Mouse (Mus musculus): ENCODE results near the gene Coro2b. TPM values are rescaled to one million over a fixed set of nuclear protein-coding genes. Genes with fewer than 3 reads are reported as not detected.

Gene Coro2b
- polyA plus RNA-seq, 1 experiment: 0.13 TPM

DNA sequence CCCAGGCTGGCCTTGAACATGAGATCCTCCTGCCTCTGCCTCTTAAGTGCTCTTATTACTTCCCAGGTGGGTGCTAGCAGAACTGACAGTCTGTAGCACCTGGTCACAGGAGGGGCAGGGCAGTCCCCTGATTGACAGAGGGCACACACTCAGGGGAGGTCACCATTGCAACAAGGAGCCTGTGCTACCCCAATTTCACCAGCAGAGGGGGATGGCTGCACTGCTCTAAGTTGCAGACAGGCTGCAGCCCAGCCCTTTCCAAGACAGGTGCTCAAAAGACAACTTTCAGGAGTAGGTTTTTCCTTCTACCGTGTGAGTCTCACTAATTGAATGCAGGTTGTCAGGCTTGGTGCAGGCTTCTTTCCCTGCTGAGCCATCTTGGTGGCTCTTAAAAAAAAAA, 66.4 kb downstream of the Coro2b start:
- Histone ChIP-seq H3K4me1 (peaks cover 24% of the 10 kb centered on the region), H3K9me3 (no peaks in the 10 kb centered on the region), H3K4me3 (replicated peaks) (no peak overlapping the region), H3K36me3 (replicated peaks; ENCODE audit: low read length) (no peaks in the 10 kb centered on the region), H3K27me3 (replicated peaks) (peaks cover 73% of the 10 kb centered on the region)
- TF ChIP-seq FLI1 (IDR thresholded peaks at IDR 0.05; ENCODE audit: low read length): no peak
- TF ChIP-seq GATA1 (IDR thresholded peaks at IDR 0.05; ENCODE audit: borderline replicate concordance, low read length): no peak

DNA sequence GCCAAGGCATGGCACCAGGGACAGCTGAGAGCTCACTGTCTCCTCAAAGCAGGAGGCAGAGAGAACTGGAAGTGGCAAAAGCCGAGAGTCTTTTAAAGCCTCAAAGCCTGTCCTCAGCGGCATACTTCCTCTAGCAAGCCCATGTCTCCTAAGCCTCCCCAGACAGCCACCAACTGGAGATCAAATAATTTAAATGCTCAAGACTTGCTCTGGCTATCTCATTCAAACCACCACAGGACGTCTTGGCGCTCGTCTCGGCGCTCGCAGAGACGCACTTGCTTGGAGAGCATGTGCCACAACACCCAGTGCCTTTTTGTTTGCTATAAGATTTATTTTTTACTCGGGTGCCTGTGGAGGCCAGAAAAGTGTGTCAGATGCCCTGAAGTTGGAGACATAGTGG, 67.1 kb downstream of the Coro2b start:
- H3K36me3 ChIP-seq (replicated peaks; ENCODE audit: low read length): no peaks in the 10 kb centered on the region
- H3K27me3 ChIP-seq (replicated peaks): peaks cover 75% of the 10 kb centered on the region
- peaks cover 25% of the 10 kb centered on the region for H3K4me1 ChIP-seq
- H3K4me3 ChIP-seq (replicated peaks): no peak overlapping the region
- TF ChIP-seq FLI1 (IDR thresholded peaks at IDR 0.05; ENCODE audit: low read length) (no peak), GATA1 (IDR thresholded peaks at IDR 0.05; ENCODE audit: borderline replicate concordance, low read length) (no peak)
- no peaks in the 10 kb centered on the region for H3K9me3 ChIP-seq

DNA sequence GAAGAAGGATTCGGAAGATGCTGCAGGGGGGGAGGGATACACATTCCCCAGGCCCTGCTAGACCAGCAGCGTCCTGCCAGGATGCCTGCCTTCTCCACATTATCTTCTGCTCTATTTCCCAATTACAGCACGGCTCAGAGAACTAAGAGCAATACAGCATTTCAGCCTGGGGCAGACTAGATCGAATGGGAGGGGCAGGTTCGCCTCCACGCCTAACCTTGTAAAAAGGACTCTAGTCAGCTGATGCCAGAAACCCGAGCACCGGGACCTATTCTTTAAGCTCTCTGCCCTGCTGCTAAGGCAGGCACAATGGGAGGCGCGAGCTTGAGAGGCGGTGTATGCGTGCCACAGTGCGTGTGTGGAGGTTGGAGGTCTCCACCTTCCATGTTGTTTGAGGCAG, 67.7 kb downstream of the Coro2b start:
- TF ChIP-seq FLI1 (IDR thresholded peaks at IDR 0.05; ENCODE audit: low read length) (no peak), GATA1 (IDR thresholded peaks at IDR 0.05; ENCODE audit: borderline replicate concordance, low read length) (no peak)
- H3K36me3 ChIP-seq (replicated peaks; ENCODE audit: low read length): no peaks in the 10 kb centered on the region

DNA sequence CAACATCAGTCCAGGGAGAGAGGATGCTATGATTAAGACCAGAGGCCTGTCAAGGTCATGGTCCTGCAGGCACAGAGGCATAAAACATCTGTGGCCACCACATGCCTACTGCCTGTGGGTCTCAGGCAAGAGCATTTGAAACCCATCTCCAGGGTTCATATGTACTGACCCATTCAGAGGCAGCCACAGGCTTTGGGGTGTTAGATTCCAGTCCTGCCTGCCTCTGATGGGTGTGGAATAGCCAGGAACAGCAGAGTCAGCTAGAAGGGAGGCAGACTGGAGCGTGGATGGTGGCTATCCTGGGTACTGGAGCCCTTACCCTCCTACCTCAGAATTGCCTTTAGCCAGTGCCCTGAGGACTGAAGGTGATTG, 69.4 kb downstream of the Coro2b start:
- H3K4me1 ChIP-seq: peaks cover 27% of the 10 kb centered on the region
- no peak overlapping the region for H3K4me3 ChIP-seq (replicated peaks)
- H3K27me3 ChIP-seq (replicated peaks): peaks cover 79% of the 10 kb centered on the region
- H3K36me3 ChIP-seq (replicated peaks; ENCODE audit: low read length): no peaks in the 10 kb centered on the region
- no peaks in the 10 kb centered on the region for H3K9me3 ChIP-seq
- TF ChIP-seq GATA1 (IDR thresholded peaks at IDR 0.05; ENCODE audit: borderline replicate concordance, low read length): no peak
- no peak for TF ChIP-seq FLI1 (IDR thresholded peaks at IDR 0.05; ENCODE audit: low read length)

More for the DNA sequence above, 67.7 kb downstream of the Coro2b start:
- H3K4me3 ChIP-seq (replicated peaks): no peak overlapping the region
- peaks cover 20% of the 10 kb centered on the region for H3K4me1 ChIP-seq
- no peaks in the 10 kb centered on the region for H3K9me3 ChIP-seq
- H3K27me3 ChIP-seq (replicated peaks): peaks cover 75% of the 10 kb centered on the region

DNA sequence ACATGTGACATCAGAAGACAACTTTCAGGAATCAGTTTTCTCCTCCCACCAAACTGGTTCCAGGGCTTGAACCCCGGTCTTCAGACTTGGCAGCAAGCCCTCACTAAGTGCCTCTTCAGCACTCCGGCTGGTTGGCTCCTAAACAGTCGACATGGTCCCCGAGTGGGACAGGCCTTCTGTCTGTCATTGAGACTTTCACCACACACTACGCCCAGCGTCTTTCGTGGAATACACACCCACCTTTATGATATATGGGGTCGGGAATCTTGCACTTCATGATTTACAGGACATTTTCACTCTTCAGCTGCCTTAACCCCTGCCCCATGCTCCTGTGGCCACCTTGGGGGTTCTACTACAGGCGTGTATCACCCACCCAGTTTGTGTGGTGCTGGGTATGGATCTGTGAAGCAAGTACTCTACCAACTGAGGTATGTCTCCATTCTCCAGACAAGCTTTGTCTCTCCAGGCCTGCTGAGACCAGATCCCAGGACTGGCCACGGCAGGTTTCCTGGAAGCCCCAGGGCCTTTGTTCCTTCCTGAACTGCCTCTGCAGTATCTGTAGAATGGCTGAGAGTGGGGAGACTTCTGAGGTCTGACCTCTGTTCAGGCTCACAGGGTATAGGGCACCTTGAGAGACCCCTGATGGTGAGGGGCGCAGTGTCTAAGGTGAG, 70.0 kb downstream of the Coro2b start:
- H3K27me3 ChIP-seq (replicated peaks): peaks cover 77% of the 10 kb centered on the region

GRCm38 (mm10) chr9:62466053-62466452, 70.8 kb downstream of the Coro2b start:
- Histone ChIP-seq H3K4me3 (replicated peaks) (no peak overlapping the region), H3K4me1 (peaks cover 30% of the 10 kb centered on the region), H3K27me3 (replicated peaks) (peaks cover 76% of the 10 kb centered on the region), H3K36me3 (replicated peaks; ENCODE audit: low read length) (no peaks in the 10 kb centered on the region), H3K9me3 (no peaks in the 10 kb centered on the region)
- no peak for TF ChIP-seq GATA1 (IDR thresholded peaks at IDR 0.05; ENCODE audit: borderline replicate concordance, low read length)
- no peak for TF ChIP-seq FLI1 (IDR thresholded peaks at IDR 0.05; ENCODE audit: low read length)

More for the DNA sequence above, 70.0 kb downstream of the Coro2b start:
- H3K4me1 ChIP-seq: peaks cover 27% of the 10 kb centered on the region
- H3K4me3 ChIP-seq (replicated peaks): no peak overlapping the region
- H3K9me3 ChIP-seq: no peaks in the 10 kb centered on the region
- TF ChIP-seq GATA1 (IDR thresholded peaks at IDR 0.05; ENCODE audit: borderline replicate concordance, low read length) (no peak), FLI1 (IDR thresholded peaks at IDR 0.05; ENCODE audit: low read length) (no peak)
- no peaks in the 10 kb centered on the region for H3K36me3 ChIP-seq (replicated peaks; ENCODE audit: low read length)

GRCm38 (mm10) chr9:62464727-62465126, 72.1 kb downstream of the Coro2b start:
- TF ChIP-seq GATA1 (IDR thresholded peaks at IDR 0.05; ENCODE audit: borderline replicate concordance, low read length): no peak
- TF ChIP-seq FLI1 (IDR thresholded peaks at IDR 0.05; ENCODE audit: low read length): no peak
- H3K9me3 ChIP-seq: no peaks in the 10 kb centered on the region
- peaks cover 77% of the 10 kb centered on the region for H3K27me3 ChIP-seq (replicated peaks)
- peaks cover 41% of the 10 kb centered on the region for H3K4me1 ChIP-seq
- no peak overlapping the region for H3K4me3 ChIP-seq (replicated peaks)
- H3K36me3 ChIP-seq (replicated peaks; ENCODE audit: low read length): no peaks in the 10 kb centered on the region

DNA sequence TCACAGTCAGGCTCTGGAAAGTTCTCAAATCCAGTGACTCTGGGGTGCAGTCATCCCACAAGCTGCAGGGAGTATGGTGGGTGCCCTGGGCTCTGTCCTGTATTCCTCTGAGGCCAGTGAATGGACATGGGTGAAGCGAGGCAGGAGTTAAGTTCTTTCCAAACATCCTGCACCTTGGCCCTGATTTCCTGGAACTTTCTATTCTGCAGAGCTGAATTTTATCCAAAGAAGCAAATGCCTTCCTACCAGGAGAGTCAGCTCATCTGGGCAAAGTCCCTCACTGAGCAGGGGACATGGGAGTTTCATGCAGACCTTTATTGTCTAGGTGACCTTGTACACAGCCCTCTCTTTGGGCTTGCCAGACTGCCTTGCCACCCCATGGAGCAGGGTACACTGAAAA, 75.1 kb downstream of the Coro2b start:
- TF ChIP-seq GATA1 (IDR thresholded peaks at IDR 0.05; ENCODE audit: borderline replicate concordance, low read length) (no peak), FLI1 (IDR thresholded peaks at IDR 0.05; ENCODE audit: low read length) (no peak)

DNA sequence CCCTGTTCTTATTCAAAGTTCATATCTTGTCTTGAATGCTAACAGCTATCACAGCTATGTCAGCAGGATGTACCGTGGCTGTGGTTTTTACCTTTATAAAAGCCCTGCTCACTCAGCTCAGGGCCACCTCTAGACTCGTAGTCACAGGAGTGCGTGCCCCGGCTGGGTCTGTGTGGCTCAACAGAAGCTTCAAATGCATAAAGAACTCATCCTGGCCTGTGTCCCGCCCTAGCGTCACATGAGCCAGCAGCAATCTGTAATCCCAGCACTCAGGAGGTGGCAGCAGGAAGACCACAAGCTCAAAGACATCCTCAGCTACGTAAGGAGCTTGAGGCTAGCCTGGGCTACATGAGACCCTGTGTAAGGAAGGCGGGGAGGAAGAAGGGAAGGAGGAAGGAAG, 75.7 kb downstream of the Coro2b start:
- TF ChIP-seq FLI1 (IDR thresholded peaks at IDR 0.05; ENCODE audit: low read length): no peak
- no peak for TF ChIP-seq GATA1 (IDR thresholded peaks at IDR 0.05; ENCODE audit: borderline replicate concordance, low read length)
- Histone ChIP-seq H3K27me3 (replicated peaks) (peaks cover 60% of the 10 kb centered on the region), H3K9me3 (no peaks in the 10 kb centered on the region), H3K4me1 (peaks cover 36% of the 10 kb centered on the region), H3K36me3 (replicated peaks; ENCODE audit: low read length) (no peaks in the 10 kb centered on the region), H3K4me3 (replicated peaks) (no peak overlapping the region)

More for the DNA sequence above, 75.1 kb downstream of the Coro2b start:
- Histone ChIP-seq H3K4me3 (replicated peaks) (no peak overlapping the region), H3K27me3 (replicated peaks) (peaks cover 64% of the 10 kb centered on the region), H3K9me3 (no peaks in the 10 kb centered on the region), H3K36me3 (replicated peaks; ENCODE audit: low read length) (no peaks in the 10 kb centered on the region), H3K4me1 (peaks cover 36% of the 10 kb centered on the region)

- peaks cover 40% of the 10 kb centered on the region for H3K4me1 ChIP-seq
- TF ChIP-seq FLI1 (IDR thresholded peaks at IDR 0.05; ENCODE audit: low read length) (no peak), GATA1 (IDR thresholded peaks at IDR 0.05; ENCODE audit: borderline replicate concordance, low read length) (no peak)
- H3K36me3 ChIP-seq (replicated peaks; ENCODE audit: low read length): no peaks in the 10 kb centered on the region
- peaks cover 53% of the 10 kb centered on the region for H3K27me3 ChIP-seq (replicated peaks)
- no peaks in the 10 kb centered on the region for H3K9me3 ChIP-seq
- H3K4me3 ChIP-seq (replicated peaks): no peak overlapping the region
Observed at GRCm38 (mm10) chr9:62460086-62460485, 76.8 kb downstream of the Coro2b start.

Data from megakaryocyte, embryonic 14.5 days (primary cell).